ENCODE assay signal across 11 mouse cellular contexts in the genomic region with DNA sequence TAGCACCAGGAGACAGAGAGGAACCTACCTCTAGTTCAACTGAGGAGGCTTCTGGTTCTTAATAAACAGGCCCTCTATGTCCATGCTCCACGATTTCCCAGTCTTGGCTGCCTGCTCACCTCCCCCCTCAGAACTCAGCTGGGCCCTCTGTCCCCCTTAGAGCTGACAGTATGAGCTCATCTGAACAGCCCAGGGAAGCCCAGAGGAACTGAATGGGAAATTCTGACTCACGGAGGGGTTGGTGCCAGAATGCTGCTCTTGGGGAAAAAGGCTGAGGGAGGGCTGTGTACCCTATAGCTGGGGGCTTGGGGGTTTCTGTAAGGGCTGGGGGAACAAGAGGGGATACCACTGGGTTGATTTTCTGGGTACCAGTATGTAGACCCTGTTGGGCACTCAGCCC.
DNase-seq lines count a peak whose midpoint lies in the region; ATAC-seq and TF ChIP-seq lines count a peak whose summit lies in the region.
"Had no signal": no experiment of that assay in that cellular context is flagged by ENCODE, and none has a peak within 500 bp of the region (broad histone marks: within the 10 kb centered on the region; RNA-seq: fewer than 3 reads in every experiment).

No protein-coding gene starts in this region.

- TF ChIP-seq POLR2A in myocyte (IDR thresholded peaks at IDR 0.05; ENCODE audit: insufficient read length, low read depth) = no peak
- no peak for TF ChIP-seq POLR2A in cerebellum, adult 2 months (IDR thresholded peaks at IDR 0.05; ENCODE audit: borderline replicate concordance, insufficient read depth, low read length)

- no peak overlapping the region for H3K4me3 ChIP-seq in intestine, embryonic 14.5 days (ENCODE audit: low read depth, low read length)
- H3K4me3 ChIP-seq in intestine, postnatal 0 days (ENCODE audit: low read depth, low read length) = no peak overlapping the region
- H3K4me3 ChIP-seq in heart, embryonic 11.5 days (ENCODE audit: low read depth, low read length) = no peak overlapping the region
- no peak overlapping the region for H3K4me3 ChIP-seq in myocyte
- no peak overlapping the region for H3K4me3 ChIP-seq in cerebellum, adult 2 months (replicated peaks; ENCODE audit: insufficient read depth, low read depth, low read length)
- H3K4me3 ChIP-seq: hindbrain, embryonic 10.5 days; liver, embryonic 13.5 days had no signal

- no peaks in the 10 kb centered on the region for H3K27me3 ChIP-seq in intestine, embryonic 14.5 days (replicated peaks; ENCODE audit: control insufficient read depth, insufficient read depth, low read length)
- H3K27me3 ChIP-seq in intestine, postnatal 0 days (replicated peaks; ENCODE audit: control insufficient read depth, insufficient read depth, low read length) = no peaks in the 10 kb centered on the region
- no peaks in the 10 kb centered on the region for H3K27me3 ChIP-seq in heart, embryonic 11.5 days (ENCODE audit: control insufficient read depth, insufficient read depth, low read length)
- H3K27me3 ChIP-seq in myocyte (ENCODE audit: control insufficient read depth, insufficient read depth, insufficient read length) = no peaks in the 10 kb centered on the region
- no peaks in the 10 kb centered on the region for H3K27me3 ChIP-seq in cerebellum, adult 2 months (ENCODE audit: control insufficient read depth, insufficient read depth, low read length)
- H3K27me3 ChIP-seq: liver, embryonic 13.5 days had no signal

- H3K4me2 ChIP-seq in intestine, embryonic 14.5 days (ENCODE audit: low read length) = no peak overlapping the region
- no peak overlapping the region for H3K4me2 ChIP-seq in intestine, postnatal 0 days (replicated peaks; ENCODE audit: low read depth)
- H3K4me2 ChIP-seq in heart, embryonic 11.5 days = no peak overlapping the region
- H3K4me2 ChIP-seq in myocyte (ENCODE audit: low read depth) = peak overlapping the region; percentile 24
- H3K4me2 ChIP-seq: liver, embryonic 13.5 days had no signal

- peaks cover 39% of the 10 kb centered on the region for H3K79me2 ChIP-seq in myocyte (ENCODE audit: control insufficient read depth, insufficient read depth)

- H3K4me1 ChIP-seq in intestine, embryonic 14.5 days (replicated peaks; ENCODE audit: control insufficient read depth, insufficient read depth, low read length) = peaks cover 27% of the 10 kb centered on the region
- 0 out of 2 replicates have a peak, but pooled peaks cover 2% of the 10 kb centered on the region for H3K4me1 ChIP-seq in intestine, postnatal 0 days (replicated peaks; ENCODE audit: control insufficient read depth, insufficient read depth, low read length)
- H3K4me1 ChIP-seq in heart, embryonic 11.5 days (ENCODE audit: control insufficient read depth, insufficient read depth, low read length) = peaks cover 35% of the 10 kb centered on the region
- no peaks in the 10 kb centered on the region for H3K4me1 ChIP-seq in cerebellum, adult 2 months (ENCODE audit: control insufficient read depth, insufficient read depth, low read length)

- peak overlapping the region; percentile 27 for H3K27ac ChIP-seq in intestine, embryonic 14.5 days (ENCODE audit: low read depth)
- no peak overlapping the region for H3K27ac ChIP-seq in intestine, postnatal 0 days (ENCODE audit: low read depth, low read length)
- H3K27ac ChIP-seq in heart, embryonic 11.5 days (ENCODE audit: low read depth, low read length) = peak overlapping the region; percentile 17
- H3K27ac ChIP-seq in cerebellum, adult 2 months (ENCODE audit: insufficient read depth, low read length) = no peak overlapping the region
- H3K27ac ChIP-seq: liver, embryonic 13.5 days had no signal

- no peak for ATAC-seq in intestine, embryonic 14.5 days (replicated peaks; ENCODE audit: low FRiP score, low TSS enrichment, low read depth)
- ATAC-seq in intestine, postnatal 0 days = no peak
- no peak for ATAC-seq in heart, embryonic 11.5 days (replicated peaks; ENCODE audit: insufficient number of reproducible peaks, low FRiP score, low TSS enrichment)

- no peaks in the 10 kb centered on the region for H3K9me3 ChIP-seq in intestine, embryonic 14.5 days (ENCODE audit: control insufficient read depth, low read length)
- no peaks in the 10 kb centered on the region for H3K9me3 ChIP-seq in intestine, postnatal 0 days (ENCODE audit: control insufficient read depth)
- no peaks in the 10 kb centered on the region for H3K9me3 ChIP-seq in heart, embryonic 11.5 days (replicated peaks; ENCODE audit: control insufficient read depth, low read length)
- H3K9me3 ChIP-seq: hindbrain, embryonic 10.5 days; liver, embryonic 13.5 days had no signal

- H3K9ac ChIP-seq in intestine, embryonic 14.5 days (ENCODE audit: low read length) = no peak overlapping the region
- no peak overlapping the region for H3K9ac ChIP-seq in intestine, postnatal 0 days (ENCODE audit: low read depth, low read length)
- H3K9ac ChIP-seq in heart, embryonic 11.5 days (ENCODE audit: low read depth, low read length) = no peak overlapping the region
- H3K9ac ChIP-seq: liver, embryonic 13.5 days had no signal

- no peak for TF ChIP-seq CTCF in intestine, postnatal 0 days (IDR thresholded peaks at IDR 0.05; ENCODE audit: low read depth)
- TF ChIP-seq CTCF in cerebellum, adult 2 months (IDR thresholded peaks at IDR 0.05; ENCODE audit: borderline replicate concordance, insufficient read depth, low read depth, low read length) = no peak

- intact Hi-C loops in left cerebral cortex, postnatal 4 days (cut with DNase I) = no loop called here

- no peak for DNase-seq in intestine, embryonic 14.5 days (ENCODE audit: low spot score)
- DNase-seq in NIH3T3 (ENCODE audit: low read depth) = peak; percentile 88
- no peak for DNase-seq in cerebellum, adult 2 months
- no peak for DNase-seq in left cerebral cortex, postnatal 4 days
- DNase-seq in spleen, postnatal 10 days (ENCODE audit: low spot score in 2 of 2) = no peak
- DNase-seq: cerebellum, postnatal 14 days; liver, embryonic 13.5 days had no signal

- 23% methylated on average over 2 of the region's 2 CpGs for WGBS in intestine, embryonic 14.5 days
- WGBS in intestine, postnatal 0 days = 62% methylated on average over 2 of the region's 2 CpGs
- 43% methylated on average over 2 of the region's 2 CpGs for WGBS in heart, embryonic 11.5 days (ENCODE audit: insufficient replicate concordance)
- WGBS in cerebellum, adult 2 months = 59% methylated on average over 2 of the region's 2 CpGs

- H3ac ChIP-seq in myocyte (ENCODE audit: control insufficient read depth, insufficient read length) = no peak overlapping the region

- 0 out of 2 replicates have a peak, but pooled peaks cover 7% of the 10 kb centered on the region for H3K36me3 ChIP-seq in intestine, embryonic 14.5 days (ENCODE audit: control insufficient read depth, insufficient read depth, low read length)
- no peaks in the 10 kb centered on the region for H3K36me3 ChIP-seq in intestine, postnatal 0 days (ENCODE audit: control insufficient read depth, insufficient read depth)
- H3K36me3 ChIP-seq in heart, embryonic 11.5 days (ENCODE audit: control insufficient read depth, insufficient read depth, low read length) = no peaks in the 10 kb centered on the region
- peaks cover 4% of the 10 kb centered on the region for H3K36me3 ChIP-seq in myocyte (ENCODE audit: control insufficient read depth, insufficient read depth)
- H3K36me3 ChIP-seq: liver, embryonic 13.5 days had no signal

TF ChIP-seq in myocyte, 11 proteins besides CTCF, POLR2A, EP300 and RAD21:
- no peak for TF ChIP-seq CEBPB (IDR thresholded peaks at IDR 0.05; ENCODE audit: insufficient read depth, poor library complexity, severe bottlenecking)
- TF ChIP-seq TCF12 (IDR thresholded peaks at IDR 0.05; ENCODE audit: insufficient read depth, poor library complexity, severe bottlenecking) = no peak
- TF ChIP-seq REST (IDR thresholded peaks at IDR 0.05; ENCODE audit: insufficient read depth, insufficient read length) = no peak
- no peak for TF ChIP-seq POLR2AphosphoS2 (IDR thresholded peaks at IDR 0.05; ENCODE audit: insufficient read length, low read depth)
- TF ChIP-seq MYOG (IDR thresholded peaks at IDR 0.05; ENCODE audit: control insufficient read depth in 1 of 3, insufficient read depth in 1 of 3, insufficient read length in 2 of 3, low read depth in 2 of 3) = no peak
- no peak for TF ChIP-seq MYOD1 (IDR thresholded peaks at IDR 0.05; ENCODE audit: control insufficient read depth in 1 of 3, insufficient read length in 2 of 3, low read depth in 2 of 3)
- TF ChIP-seq E2F4 (IDR thresholded peaks at IDR 0.05; ENCODE audit: insufficient read depth) = no peak
- no peak for TF ChIP-seq USF1 (IDR thresholded peaks at IDR 0.05; ENCODE audit: low read depth)
- TF ChIP-seq MAX (IDR thresholded peaks at IDR 0.05; ENCODE audit: low read depth) = no peak
- TF ChIP-seq TCF3 (IDR thresholded peaks at IDR 0.05; ENCODE audit: insufficient read length, low read depth) = no peak
- no peak for TF ChIP-seq SRF (IDR thresholded peaks at IDR 0.05; ENCODE audit: control insufficient read depth, insufficient read length, low read depth)

Comparison
In these comparisons a context has a peak if more than half of its experiments do, and no peak if none do; other contexts are left out.
1. H3K27ac ChIP-seq: peak in intestine, embryonic 14.5 days (single experiment) and heart, embryonic 11.5 days (single experiment); none in intestine, postnatal 0 days (single experiment) and cerebellum, adult 2 months (single experiment).